Mouse (Mus musculus) spleen, adult 2 months (tissue): ENCODE data around the gene Polm.

Experiments
- CTCF ChIP-seq: fragments of 200-500 bp; IDR thresholded peaks from 2 replicates; pipeline ENCODE4 v1.5.1; 2011; ENCODE audit warnings: mild to moderate bottlenecking, inconsistent platforms; ENCODE audit not compliant: insufficient read depth, insufficient read length, insufficient replicate concordance; ENCODE audit errors: extremely low read depth
- POLR2A ChIP-seq: fragments of 200-500 bp; IDR thresholded peaks from 2 replicates; pipeline ENCODE4 v1.6.1; 2011; ENCODE audit warnings: low read depth, low read length, inconsistent platforms

DNA sequence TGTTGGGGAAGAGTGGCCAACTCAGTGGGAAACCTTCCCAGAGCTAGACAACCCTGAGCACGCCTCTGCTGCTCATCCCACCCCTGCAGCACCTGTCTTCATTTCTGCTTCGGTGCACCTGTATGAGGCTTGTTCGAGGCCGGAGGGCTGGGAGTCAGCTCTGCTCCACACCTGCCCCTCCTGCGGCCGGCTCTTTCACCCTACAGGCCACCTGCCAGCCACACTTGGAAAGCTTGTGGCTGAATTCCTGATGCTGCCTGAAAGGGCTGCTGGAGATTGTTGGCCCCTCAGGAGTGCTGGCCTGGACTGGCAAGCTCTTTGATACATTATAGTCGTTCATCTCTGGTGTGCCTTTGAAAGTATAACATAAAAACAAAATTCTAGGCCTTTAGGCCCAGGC lies 2.5 kb upstream of the Polm start:
- TF ChIP-seq CTCF (no peak), POLR2A (no peak)
